Mouse (Mus musculus) E14TG2a.4 (cell line): ENCODE measurements at regions not wholly inside any gene's neighbourhood (a gene's known extent, or its start where the extent isn't known, plus 50 kb on each side); places are given as distances from the start of the nearest gene placed in this dataset.

Experiments used
- CTCF ChIP-seq: conservative IDR thresholded peaks from 2 replicates; pipeline ENCODE4 v1.5.1; 2014; ENCODE audit warnings: low read length
- POU5F1 ChIP-seq: IDR thresholded peaks from 2 replicates; pipeline ENCODE4 v1.6.1; 2014; ENCODE audit warnings: low read length, borderline replicate concordance

GRCm38 (mm10) chr13:78679255-78679895, 479.8 kb upstream of the Nr2f1 start:
- TF ChIP-seq CTCF (no peak), POU5F1 (no peak)
